Mouse (Mus musculus): ENCODE results near the gene Alpk3. TPM values are rescaled to one million over a fixed set of nuclear protein-coding genes. Genes with fewer than 3 reads are reported as not detected.

Gene Alpk3
- total and polyA plus RNA-seq, 3 experiments: under 0.01 to 0.03 TPM; not detected in 1

DNA sequence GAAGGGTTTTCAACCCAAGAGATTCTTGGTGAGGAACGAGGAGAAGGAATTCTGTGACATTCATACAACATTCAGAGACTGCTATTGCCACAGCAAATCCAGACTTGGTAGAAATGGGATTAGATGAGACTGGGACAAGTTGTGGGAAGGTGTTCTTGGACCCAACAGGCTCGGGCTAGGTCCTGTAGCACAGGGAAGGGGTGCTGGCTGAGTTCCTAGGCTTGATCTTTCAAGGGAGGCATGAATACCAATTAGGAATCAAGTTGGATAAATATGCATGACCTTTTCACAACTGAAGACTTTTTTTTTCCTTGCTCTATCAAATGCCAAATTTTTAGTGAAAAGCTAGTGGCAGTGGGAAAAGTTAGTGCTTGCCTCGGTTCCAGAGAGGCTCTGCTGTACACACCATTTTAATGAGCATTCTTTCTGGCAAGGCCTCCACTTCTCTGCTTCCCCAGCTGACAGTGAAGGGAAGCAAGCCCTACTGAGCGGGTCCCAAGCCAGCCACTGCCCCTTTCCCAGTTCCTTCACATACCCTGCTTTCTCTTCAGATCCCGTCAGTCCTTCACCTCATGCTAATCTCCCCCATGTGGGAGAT, 14.3 kb upstream of the Alpk3 start:
- Histone ChIP-seq H3K36me3 (ENCODE audit: control insufficient read depth in 1 of 2, insufficient read depth in 2 of 2, low read length in 2 of 2) (peaks cover 0 to 1% of the 10 kb centered on the region in 2 experiments; a peak in 1 of 4 replicates), H3K79me2 (ENCODE audit: control insufficient read depth, insufficient read depth, low read length, poor library complexity) (no peaks in the 10 kb centered on the region)
- TF ChIP-seq MAFK (IDR thresholded peaks at IDR 0.05; ENCODE audit: borderline replicate concordance, low read depth, low read length): no peak
- TF ChIP-seq ZMIZ1 (IDR thresholded peaks at IDR 0.05; ENCODE audit: low read depth, low read length): no peak
- no peak for TF ChIP-seq MAZ (IDR thresholded peaks at IDR 0.05; ENCODE audit: low read depth, low read length)
- TF ChIP-seq MAX (IDR thresholded peaks at IDR 0.05; ENCODE audit: low read length): no peak

DNA sequence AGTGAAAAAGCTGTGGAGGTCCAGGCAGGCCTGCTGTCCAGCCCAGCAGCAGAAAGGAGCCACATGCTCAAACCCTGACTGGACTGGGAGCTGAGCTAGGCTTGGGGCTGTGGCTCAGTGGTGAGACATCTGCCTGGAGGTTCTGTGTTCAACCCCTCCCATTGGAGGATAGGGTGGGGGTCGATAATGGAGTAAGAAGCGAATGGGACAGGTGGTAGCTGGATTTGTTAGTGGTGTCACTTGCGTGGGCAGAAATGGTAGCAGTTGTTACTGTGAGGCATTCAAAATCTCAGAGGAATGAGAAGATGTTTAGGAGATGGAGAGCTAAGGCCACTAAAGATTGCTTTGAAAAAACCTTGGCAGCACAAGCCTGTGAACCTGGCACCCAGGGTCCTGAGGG, 9.6 kb upstream of the Alpk3 start:
- H3K9me3 ChIP-seq (replicated peaks; ENCODE audit: insufficient read depth, low read length): no peaks in the 10 kb centered on the region
- H3K27ac ChIP-seq (ENCODE audit: control insufficient read depth, low read depth, low read length): no peak overlapping the region
- no peaks in the 10 kb centered on the region for H3K27me3 ChIP-seq (ENCODE audit: control insufficient read depth in 1 of 2, insufficient read depth in 2 of 2, low read length in 2 of 2)
- no peak overlapping the region for H3K9ac ChIP-seq (ENCODE audit: control insufficient read depth, low read depth, low read length, poor library complexity, severe bottlenecking)
- no peaks in the 10 kb centered on the region for H3K36me3 ChIP-seq (ENCODE audit: control insufficient read depth in 1 of 2, insufficient read depth in 2 of 2, low read length in 2 of 2)
- no peaks in the 10 kb centered on the region for H3K4me1 ChIP-seq (ENCODE audit: control insufficient read depth in 1 of 2, insufficient read depth in 2 of 2, low read length in 2 of 2)
- no peak for TF ChIP-seq BHLHE40 (IDR thresholded peaks at IDR 0.05; ENCODE audit: borderline replicate concordance, low read depth, low read length)
- no peaks in the 10 kb centered on the region for H3K79me2 ChIP-seq (ENCODE audit: control insufficient read depth, insufficient read depth, low read length, poor library complexity)
- no peak overlapping the region for H3K4me3 ChIP-seq (ENCODE audit: control insufficient read depth in 1 of 2, insufficient read depth in 1 of 2, low read depth in 2 of 2, low read length in 2 of 2)
- no peak for DNase-seq (ENCODE audit: low read depth, low spot score)

More for the DNA sequence above, 14.3 kb upstream of the Alpk3 start:
- H3K9me3 ChIP-seq (replicated peaks; ENCODE audit: insufficient read depth, low read length): no peaks in the 10 kb centered on the region
- no peaks in the 10 kb centered on the region for H3K27me3 ChIP-seq (ENCODE audit: control insufficient read depth in 1 of 2, insufficient read depth in 2 of 2, low read length in 2 of 2)
- no peak for DNase-seq (ENCODE audit: low read depth, low spot score)
- H3K4me3 ChIP-seq (ENCODE audit: control insufficient read depth in 1 of 2, insufficient read depth in 1 of 2, low read depth in 2 of 2, low read length in 2 of 2): no peak overlapping the region
- no peak overlapping the region for H3K27ac ChIP-seq (ENCODE audit: control insufficient read depth, low read depth, low read length)
- no peaks in the 10 kb centered on the region for H3K4me1 ChIP-seq (ENCODE audit: control insufficient read depth in 1 of 2, insufficient read depth in 2 of 2, low read length in 2 of 2)
- H3K9ac ChIP-seq (ENCODE audit: control insufficient read depth, low read depth, low read length, poor library complexity, severe bottlenecking): no peak overlapping the region

GRCm38 (mm10) chr7:81048513-81048912, 8.9 kb upstream of the Alpk3 start:
- no peak overlapping the region for H3K4me3 ChIP-seq (ENCODE audit: control insufficient read depth in 1 of 2, insufficient read depth in 1 of 2, low read depth in 2 of 2, low read length in 2 of 2)
- H3K79me2 ChIP-seq (ENCODE audit: control insufficient read depth, insufficient read depth, low read length, poor library complexity): no peaks in the 10 kb centered on the region
- DNase-seq (ENCODE audit: low read depth, low spot score): no peak
- no peaks in the 10 kb centered on the region for H3K36me3 ChIP-seq (ENCODE audit: control insufficient read depth in 1 of 2, insufficient read depth in 2 of 2, low read length in 2 of 2)
- H3K4me1 ChIP-seq (ENCODE audit: control insufficient read depth in 1 of 2, insufficient read depth in 2 of 2, low read length in 2 of 2): no peaks in the 10 kb centered on the region
- no peaks in the 10 kb centered on the region for H3K9me3 ChIP-seq (replicated peaks; ENCODE audit: insufficient read depth, low read length)
- H3K27me3 ChIP-seq (ENCODE audit: control insufficient read depth in 1 of 2, insufficient read depth in 2 of 2, low read length in 2 of 2): no peaks in the 10 kb centered on the region
- no peak overlapping the region for H3K27ac ChIP-seq (ENCODE audit: control insufficient read depth, low read depth, low read length)
- no peak overlapping the region for H3K9ac ChIP-seq (ENCODE audit: control insufficient read depth, low read depth, low read length, poor library complexity, severe bottlenecking)
- no peak for TF ChIP-seq MAFK (IDR thresholded peaks at IDR 0.05; ENCODE audit: borderline replicate concordance, low read depth, low read length)
- TF ChIP-seq TAL1 (IDR thresholded peaks at IDR 0.05; ENCODE audit: low read length): no peak
- no peak for TF ChIP-seq BHLHE40 (IDR thresholded peaks at IDR 0.05; ENCODE audit: borderline replicate concordance, low read depth, low read length)
- TF ChIP-seq ELF1 (IDR thresholded peaks at IDR 0.05; ENCODE audit: low read depth, low read length): no peak
- no peak for TF ChIP-seq NRF1 (IDR thresholded peaks at IDR 0.05; ENCODE audit: insufficient read depth, low read depth, low read length, poor library complexity, severe bottlenecking)
- no peak for TF ChIP-seq CHD2 (IDR thresholded peaks at IDR 0.05; ENCODE audit: low read length)
- no peak for TF ChIP-seq RCOR1 (IDR thresholded peaks at IDR 0.05; ENCODE audit: low read depth, low read length)
- TF ChIP-seq SIN3A (IDR thresholded peaks at IDR 0.05; ENCODE audit: low read length): no peak

Data from MEL (cell line).